Mouse (Mus musculus) heart, postnatal 0 days (tissue): Measurements from ENCODE around the gene Prm1. TPM values are rescaled to one million over a fixed set of nuclear protein-coding genes. Genes with fewer than 3 reads are reported as not detected.

Experiments
- ATAC-seq: fragments of 200-750 bp; cut with Nextera tagmentation; 2 replicates; pipeline ENCODE4 v1.8.0; 2017; ENCODE audit warnings: low read depth, moderate number of reproducible peaks, moderate library complexity; ENCODE audit not compliant: insufficient read depth
- DNase-seq: peaks from one replicate; pipeline ENCODE4 v3.0.0-alpha.2; 2016; ENCODE audit warnings: low spot score
- H3K27ac ChIP-seq: fragments of 300-500 bp; sonication (generic); 2 replicates; pipeline ENCODE4 v1.5.1; 2014; ENCODE audit warnings: low read depth, mild to moderate bottlenecking
- H3K27me3 ChIP-seq: fragments of 300-500 bp; sonication (generic); 2 replicates; pipeline ENCODE4 v1.6.1; 2014; ENCODE audit warnings: low read length, mixed read lengths; ENCODE audit not compliant: control insufficient read depth, insufficient read depth
- H3K36me3 ChIP-seq: fragments of 300-500 bp; sonication (generic); replicated peaks from 2 replicates; pipeline ENCODE4 v1.6.1; 2014; ENCODE audit warnings: low read length, mixed read lengths; ENCODE audit not compliant: control insufficient read depth, insufficient read depth
- H3K4me1 ChIP-seq: fragments of 300-500 bp; sonication (generic); 2 replicates; pipeline ENCODE4 v1.6.1; 2014; ENCODE audit warnings: antibody characterized with exemption; ENCODE audit not compliant: control insufficient read depth, insufficient read depth
- H3K4me2 ChIP-seq: fragments of 300-500 bp; sonication (generic); 2 replicates; pipeline ENCODE4 v1.6.1; 2014; ENCODE audit warnings: low read depth, mild to moderate bottlenecking, low read length, moderate library complexity
- H3K4me3 ChIP-seq: fragments of 300-500 bp; sonication (generic); 2 replicates; pipeline ENCODE4 v1.5.1; 2014; ENCODE audit warnings: low read depth, low read length
- H3K9ac ChIP-seq: fragments of 300-500 bp; sonication (generic); replicated peaks from 2 replicates; pipeline ENCODE4 v1.6.1; 2014; ENCODE audit warnings: low read depth, low read length, mixed read lengths
- H3K9me3 ChIP-seq: fragments of 300-500 bp; sonication (generic); replicated peaks from 2 replicates; pipeline ENCODE4 v1.6.1; 2016; ENCODE audit warnings: low read length; ENCODE audit not compliant: control insufficient read depth
- CTCF ChIP-seq: IDR thresholded peaks from 2 replicates; pipeline ENCODE4 v1.5.1; 2016; ENCODE audit warnings: antibody characterized with exemption, control low read depth, low read depth
- EP300 ChIP-seq: IDR thresholded peaks from 2 replicates; pipeline ENCODE4 v1.6.1; 2016; ENCODE audit warnings: antibody characterized with exemption, low read depth
- WGBS: fragments of 180-500 bp; shearing (Covaris S2); extraction: QIAGEN DNeasy Blood & Tissue Kit; methylation state at CpG from one replicate; pipeline ENCODE4 v1.1.7; 2014; 5-methylcytosine and 5-hydroxymethylcytosine counted together
- polyA plus RNA-seq: library from polyadenylated mRNA; unstranded; fragments of >200 nt; fragmentation: Nextera tagmentation; extraction: Ambion mirVana; gene quantifications from 2 replicates; pipeline ENCODE4 v1.2.1, GENCODE M21; 2015
- total RNA-seq: library from RNA; depleted of rRNA; stranded (reverse); fragments of >200 nt; gene quantifications from 2 replicates; pipeline ENCODE4 v1.2.3, GENCODE M21; 2014; ENCODE audit warnings: low replicate concordance

Prm1 gene
- total and polyA plus RNA-seq, 2 experiments from 2014 or later: not detected

DNA sequence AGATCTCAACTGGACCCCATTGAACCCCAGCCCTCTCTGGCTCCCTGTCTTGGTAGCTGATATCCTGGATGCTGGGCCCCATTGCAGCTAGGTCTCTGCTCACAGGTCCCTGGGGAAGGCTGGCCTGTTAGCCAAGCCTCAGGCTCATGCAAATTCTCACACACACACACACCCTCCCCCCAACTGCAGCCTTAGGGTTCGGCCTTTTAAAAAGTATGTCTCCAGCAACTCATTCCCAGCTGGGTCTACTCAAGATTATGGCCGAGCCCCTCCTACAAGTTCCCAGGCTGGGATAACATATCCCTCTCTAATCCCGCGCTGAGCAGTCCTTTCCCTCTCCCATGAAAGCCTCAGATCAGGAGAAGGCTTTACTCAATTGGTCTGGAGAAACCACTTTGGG lies 15.7 kb upstream of the Prm1 start:
- Histone ChIP-seq H3K27me3 (no peaks in the 10 kb centered on the region), H3K27ac (no peak overlapping the region), H3K9ac (no peak overlapping the region), H3K4me1 (no peaks in the 10 kb centered on the region), H3K4me2 (no peak overlapping the region), H3K9me3 (no peaks in the 10 kb centered on the region), H3K4me3 (no peak overlapping the region), H3K36me3 (no peaks in the 10 kb centered on the region)
- peak; percentile 15; the same call in 1 of the 2 replicates for ATAC-seq
- 57% methylated on average over 4 of the region's 4 CpGs for WGBS
- TF ChIP-seq EP300 (no peak), CTCF (no peak)
- no peak for DNase-seq

DNA sequence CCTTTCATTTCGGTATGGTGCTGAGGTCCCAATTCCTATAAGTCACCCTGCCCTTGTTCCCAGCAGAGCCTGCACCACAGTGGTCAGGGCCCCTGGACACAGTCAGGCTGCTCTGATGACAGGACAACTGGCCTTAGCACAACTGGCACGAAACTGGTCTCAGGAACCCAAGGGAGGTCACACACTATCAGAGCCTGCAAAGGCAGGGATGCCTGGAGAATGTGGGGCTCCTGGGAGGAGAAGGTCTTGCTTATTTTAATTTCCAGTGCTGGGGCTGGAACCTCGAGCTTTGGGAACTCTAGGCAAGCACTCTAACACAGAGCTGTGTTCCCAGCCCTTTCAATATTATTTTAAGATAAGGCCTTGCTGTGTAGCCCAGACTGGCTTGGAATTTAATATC lies 14.3 kb upstream of the Prm1 start:
- no peak for TF ChIP-seq CTCF
- no peak for TF ChIP-seq EP300
- Histone ChIP-seq H3K4me1 (peaks cover 1% of the 10 kb centered on the region; the same call in 1 of the 2 replicates), H3K27me3 (no peaks in the 10 kb centered on the region), H3K36me3 (no peaks in the 10 kb centered on the region), H3K9me3 (no peaks in the 10 kb centered on the region), H3K4me3 (no peak overlapping the region), H3K4me2 (no peak overlapping the region), H3K9ac (no peak overlapping the region), H3K27ac (no peak overlapping the region)
- ATAC-seq: no peak
- 38% methylated on average over 3 of the region's 3 CpGs for WGBS
- DNase-seq: no peak

DNA sequence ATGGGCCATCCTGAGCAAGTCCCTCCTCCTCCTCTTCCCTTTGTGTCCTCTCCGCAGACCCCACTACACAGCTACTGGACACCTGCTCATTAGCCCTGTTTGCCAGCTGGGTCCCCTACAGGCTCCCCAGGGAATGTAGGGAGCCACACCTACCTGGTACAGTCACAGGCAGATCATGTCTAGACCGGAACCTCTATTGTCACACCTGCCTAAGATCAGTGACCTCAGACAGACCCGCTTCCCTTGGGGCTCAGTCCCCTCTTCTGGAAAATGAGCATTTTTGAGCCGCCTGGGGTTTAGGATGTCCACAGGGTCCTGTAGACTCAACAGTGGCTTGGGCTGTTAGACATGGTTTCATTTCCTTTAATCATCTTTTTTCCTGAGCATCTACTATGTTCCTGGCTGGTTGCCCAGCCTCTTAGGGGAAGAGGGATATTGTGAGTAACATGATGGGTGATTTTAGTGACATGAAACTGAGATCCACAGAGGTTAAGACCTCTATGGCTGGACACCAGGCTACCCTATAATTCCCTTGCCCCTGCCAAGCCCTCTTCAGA lies 13.0 kb upstream of the Prm1 start:
- 81% methylated on average over 4 of the region's 4 CpGs for WGBS
- no peak overlapping the region for H3K4me2 ChIP-seq
- no peak for DNase-seq
- H3K4me1 ChIP-seq: peaks cover 6% of the 10 kb centered on the region; the same call in 1 of the 2 replicates
- H3K9ac ChIP-seq: no peak overlapping the region
- no peaks in the 10 kb centered on the region for H3K9me3 ChIP-seq
- H3K27ac ChIP-seq: no peak overlapping the region
- no peak overlapping the region for H3K4me3 ChIP-seq
- TF ChIP-seq EP300: no peak
- no peak for TF ChIP-seq CTCF
- no peaks in the 10 kb centered on the region for H3K27me3 ChIP-seq
- ATAC-seq: no peak
- no peaks in the 10 kb centered on the region for H3K36me3 ChIP-seq

DNA sequence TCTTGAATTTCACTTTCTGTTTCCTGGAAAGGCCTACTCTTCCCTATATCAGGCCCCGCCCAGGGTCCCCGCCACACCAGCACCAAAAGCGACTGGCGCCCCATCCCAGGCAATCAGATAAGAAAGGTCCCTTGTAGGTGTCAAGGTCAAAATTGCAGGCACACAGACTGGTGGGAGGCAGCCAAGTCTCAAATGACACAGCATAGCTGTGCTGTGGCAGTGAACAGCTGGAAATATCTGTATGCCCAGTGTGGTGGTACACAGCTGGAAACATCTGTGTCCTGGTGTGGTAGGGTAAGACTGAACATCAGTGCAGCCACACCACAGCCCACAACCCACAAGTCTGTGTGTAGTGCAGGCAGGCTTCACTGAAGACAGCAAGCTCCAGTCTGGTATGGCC lies 9.2 kb upstream of the Prm1 start:
- 44% methylated on average over 4 of the region's 4 CpGs for WGBS
- Histone ChIP-seq H3K36me3 (no peaks in the 10 kb centered on the region), H3K4me1 (peaks cover 9% of the 10 kb centered on the region; the same call in 1 of the 2 replicates), H3K9ac (no peak overlapping the region), H3K4me3 (no peak overlapping the region), H3K27me3 (no peaks in the 10 kb centered on the region), H3K27ac (no peak overlapping the region), H3K4me2 (no peak overlapping the region), H3K9me3 (no peaks in the 10 kb centered on the region)
- TF ChIP-seq CTCF (no peak), EP300 (no peak)
- DNase-seq (no peak), ATAC-seq (peak; percentile 17; the same call in 1 of the 2 replicates)

DNA sequence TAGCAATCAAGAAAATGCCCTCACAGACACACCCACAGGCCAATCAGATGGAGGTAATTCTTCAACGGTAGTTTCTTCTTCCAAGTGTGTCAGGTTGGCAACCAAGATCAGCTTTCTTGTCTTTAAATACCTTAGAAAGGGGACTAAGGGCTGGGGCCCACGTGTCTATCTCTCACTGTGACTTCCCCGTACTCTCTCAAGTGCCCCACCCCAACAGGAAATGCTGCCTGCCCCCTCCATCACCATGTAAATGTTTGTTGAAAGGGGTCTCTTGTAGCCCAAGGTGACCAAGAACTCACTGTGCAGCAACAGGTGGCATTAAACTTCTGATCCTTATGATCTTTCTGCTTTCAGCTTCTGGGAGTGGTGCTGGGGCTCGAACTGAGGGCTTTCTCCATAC lies 8.1 kb upstream of the Prm1 start:
- no peaks in the 10 kb centered on the region for H3K36me3 ChIP-seq
- H3K9ac ChIP-seq: no peak overlapping the region
- 82% methylated on average over 4 of the region's 4 CpGs for WGBS
- no peaks in the 10 kb centered on the region for H3K9me3 ChIP-seq
- TF ChIP-seq CTCF (no peak), EP300 (no peak)
- ATAC-seq (no peak), DNase-seq (no peak)
- no peaks in the 10 kb centered on the region for H3K27me3 ChIP-seq
- no peak overlapping the region for H3K4me3 ChIP-seq
- peaks cover 9% of the 10 kb centered on the region; the same call in 1 of the 2 replicates for H3K4me1 ChIP-seq
- H3K27ac ChIP-seq: no peak overlapping the region
- no peak overlapping the region for H3K4me2 ChIP-seq

DNA sequence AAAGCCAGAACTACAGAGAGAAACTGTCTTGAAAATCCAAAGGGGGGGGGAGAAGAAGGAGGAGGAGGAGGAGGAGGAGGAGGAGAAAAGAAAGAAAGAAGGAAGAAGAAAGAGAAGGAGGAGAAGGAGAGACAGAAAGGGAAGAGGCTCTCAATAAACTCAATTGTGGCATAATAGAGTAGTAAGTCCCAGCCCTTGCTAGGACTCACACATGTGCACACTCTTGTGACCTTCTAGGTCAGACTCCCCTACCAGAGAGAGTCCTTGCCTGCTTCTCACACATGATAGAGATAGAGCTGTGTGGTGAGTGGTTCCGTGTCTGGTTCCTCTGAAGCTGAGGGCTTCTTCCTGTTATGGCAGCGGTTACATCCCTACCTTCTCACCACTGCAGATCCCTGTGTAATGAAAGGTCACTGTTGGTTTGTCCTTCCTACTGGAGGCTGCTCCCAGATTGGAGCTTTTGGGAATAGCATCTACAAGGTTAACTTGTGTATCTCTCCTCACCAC lies 7.3 kb upstream of the Prm1 start, which contains the start of gene Gm11172:
Gene Gm11172 (plus strand): TSS at position 51 of the 507 bp plus-strand sequence.
- no peak within 1 kb of the TSS for H3K4me2 ChIP-seq
- DNase-seq (no peak), ATAC-seq (no peak)
- no peak within 1 kb of the TSS for H3K4me3 ChIP-seq
- H3K9me3 ChIP-seq: no peaks in the 10 kb centered on the region
- H3K27ac ChIP-seq: no peak within 1 kb of the TSS
- WGBS: 73% methylated on average over 2 of the region's 2 CpGs
- no peaks in the 10 kb centered on the region for H3K36me3 ChIP-seq
- H3K27me3 ChIP-seq: no peaks in the 10 kb centered on the region
- H3K9ac ChIP-seq: no peak within 1 kb of the TSS
- H3K4me1 ChIP-seq: peaks cover 9% of the 10 kb centered on the region; the same call in 1 of the 2 replicates
- TF ChIP-seq EP300 (no peak), CTCF (no peak)
